Mouse (Mus musculus): ENCODE data around the gene Cgref1. TPM values are rescaled to one million over a fixed set of nuclear protein-coding genes. Genes with fewer than 3 reads are reported as not detected.

The Cgref1 gene
- total and polyA plus RNA-seq, 3 experiments = 0.33 TPM; not detected in 2

DNA sequence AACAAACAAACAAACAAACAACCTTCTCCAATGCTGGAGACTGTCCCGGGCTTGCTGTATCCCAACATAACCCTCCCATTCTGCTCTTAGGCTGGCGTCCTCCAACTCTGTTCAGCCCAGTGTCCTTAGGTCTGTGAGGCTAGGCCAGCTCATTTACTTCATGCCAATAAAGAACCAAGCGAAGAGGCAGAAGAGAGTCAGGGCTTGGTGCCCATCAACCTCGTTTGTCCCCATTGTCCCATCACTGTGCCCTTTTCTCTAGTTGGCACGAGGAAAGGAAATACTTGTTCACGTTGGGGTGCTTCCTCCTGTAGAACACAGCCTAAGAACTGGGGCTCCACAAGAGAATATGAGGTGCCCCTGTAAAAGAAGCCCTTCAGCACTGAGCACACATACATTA, 6.3 kb upstream of the Cgref1 start:
- TF ChIP-seq GATA1 (IDR thresholded peaks at IDR 0.05; ENCODE audit: borderline replicate concordance, low read length) (no peak), TAL1 (conservative IDR thresholded peaks at IDR 0.05; ENCODE audit: low read depth, low read length) (no peak), GATA2 (IDR thresholded peaks at IDR 0.05; ENCODE audit: borderline replicate concordance, low read depth, low read length) (no peak), POLR2AphosphoS5 (IDR thresholded peaks at IDR 0.05; ENCODE audit: insufficient replicate concordance, low read depth, low read length) (no peak), CTCF (IDR thresholded peaks at IDR 0.05; ENCODE audit: low read depth, low read length) (no peak)
- Histone ChIP-seq H3K4me1 (ENCODE audit: insufficient read depth, low read depth, low read length) (peaks cover 38% of the 10 kb centered on the region), H3K27me3 (ENCODE audit: insufficient read depth, low read length) (peaks cover 2% of the 10 kb centered on the region; the same call in 1 of the 2 replicates), H3K9me3 (replicated peaks) (peaks cover 10% of the 10 kb centered on the region), H3K36me3 (replicated peaks) (peaks cover 52% of the 10 kb centered on the region), H3K4me3 (ENCODE audit: low read depth, low read length) (no peak overlapping the region)
- DNase-seq (ENCODE audit: low spot score) (no peak), ATAC-seq (ENCODE audit: extremely low read depth, insufficient number of reproducible peaks, low FRiP score, poor library complexity, severe bottlenecking) (no peak)

DNA sequence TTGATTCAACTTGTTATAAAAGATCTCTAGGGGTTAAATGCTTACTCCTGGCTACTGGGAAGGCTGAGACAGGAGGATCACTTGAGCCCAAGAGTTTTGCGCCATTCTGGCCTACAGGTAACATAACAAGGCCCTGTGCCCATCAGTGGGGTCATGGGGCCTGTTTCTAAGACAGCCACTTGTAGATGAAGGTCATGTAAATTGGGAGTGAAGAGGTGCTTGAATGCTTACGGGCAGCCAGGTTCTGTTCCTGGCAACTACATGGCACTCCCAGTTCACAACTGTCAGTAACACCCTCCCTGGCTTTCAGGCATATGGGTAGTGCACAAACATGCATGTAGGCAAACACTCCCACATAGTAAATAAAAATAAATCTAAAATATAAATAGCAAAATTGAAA, 5.5 kb upstream of the Cgref1 start:
- Histone ChIP-seq H3K9me3 (replicated peaks) (peaks cover 8% of the 10 kb centered on the region), H3K27me3 (ENCODE audit: insufficient read depth, low read length) (peaks cover 5% of the 10 kb centered on the region), H3K36me3 (replicated peaks) (peaks cover 49% of the 10 kb centered on the region), H3K4me3 (ENCODE audit: low read depth, low read length) (no peak overlapping the region), H3K4me1 (ENCODE audit: insufficient read depth, low read depth, low read length) (peaks cover 38% of the 10 kb centered on the region)
- TF ChIP-seq CTCF (IDR thresholded peaks at IDR 0.05; ENCODE audit: low read depth, low read length) = no peak
- TF ChIP-seq TAL1 (conservative IDR thresholded peaks at IDR 0.05; ENCODE audit: low read depth, low read length) = no peak
- TF ChIP-seq POLR2AphosphoS5 (IDR thresholded peaks at IDR 0.05; ENCODE audit: insufficient replicate concordance, low read depth, low read length) = no peak
- no peak for TF ChIP-seq GATA1 (IDR thresholded peaks at IDR 0.05; ENCODE audit: borderline replicate concordance, low read length)
- TF ChIP-seq GATA2 (IDR thresholded peaks at IDR 0.05; ENCODE audit: borderline replicate concordance, low read depth, low read length) = no peak
- no peak for DNase-seq (ENCODE audit: low spot score)
- ATAC-seq (ENCODE audit: extremely low read depth, insufficient number of reproducible peaks, low FRiP score, poor library complexity, severe bottlenecking) = no peak

DNA sequence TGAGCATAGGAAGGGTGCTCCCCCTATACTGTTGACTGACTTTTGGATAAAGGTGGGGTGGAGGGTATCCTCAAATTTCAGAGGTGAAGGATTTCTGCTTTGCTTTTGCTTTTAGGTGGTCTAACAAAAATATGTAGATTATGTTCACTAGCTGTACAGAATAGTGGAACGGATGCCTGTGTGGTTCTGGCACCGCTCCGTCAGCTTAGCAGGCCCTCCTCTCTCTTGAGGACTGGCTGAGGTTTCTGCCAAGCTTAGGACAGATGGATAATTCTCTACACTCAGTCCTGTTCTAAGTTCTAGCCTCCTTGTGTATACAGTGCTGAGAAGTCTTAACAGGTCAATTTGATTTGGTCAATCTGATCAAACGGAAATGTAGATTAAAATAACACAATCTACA, 5.1 kb upstream of the Cgref1 start:
- Histone ChIP-seq H3K9me3 (replicated peaks) (peaks cover 3% of the 10 kb centered on the region), H3K4me3 (ENCODE audit: low read depth, low read length) (peak overlapping the region; percentile 75), H3K4me1 (ENCODE audit: insufficient read depth, low read depth, low read length) (peaks cover 39% of the 10 kb centered on the region), H3K36me3 (replicated peaks) (peaks cover 44% of the 10 kb centered on the region), H3K27me3 (ENCODE audit: insufficient read depth, low read length) (peaks cover 9% of the 10 kb centered on the region)
- DNase-seq (ENCODE audit: low spot score) = no peak
- TF ChIP-seq POLR2AphosphoS5 (IDR thresholded peaks at IDR 0.05; ENCODE audit: insufficient replicate concordance, low read depth, low read length) (no peak), GATA2 (IDR thresholded peaks at IDR 0.05; ENCODE audit: borderline replicate concordance, low read depth, low read length) (no peak), TAL1 (conservative IDR thresholded peaks at IDR 0.05; ENCODE audit: low read depth, low read length) (no peak), GATA1 (IDR thresholded peaks at IDR 0.05; ENCODE audit: borderline replicate concordance, low read length) (no peak), CTCF (IDR thresholded peaks at IDR 0.05; ENCODE audit: low read depth, low read length) (no peak)
- no peak for ATAC-seq (ENCODE audit: extremely low read depth, insufficient number of reproducible peaks, low FRiP score, poor library complexity, severe bottlenecking)

DNA sequence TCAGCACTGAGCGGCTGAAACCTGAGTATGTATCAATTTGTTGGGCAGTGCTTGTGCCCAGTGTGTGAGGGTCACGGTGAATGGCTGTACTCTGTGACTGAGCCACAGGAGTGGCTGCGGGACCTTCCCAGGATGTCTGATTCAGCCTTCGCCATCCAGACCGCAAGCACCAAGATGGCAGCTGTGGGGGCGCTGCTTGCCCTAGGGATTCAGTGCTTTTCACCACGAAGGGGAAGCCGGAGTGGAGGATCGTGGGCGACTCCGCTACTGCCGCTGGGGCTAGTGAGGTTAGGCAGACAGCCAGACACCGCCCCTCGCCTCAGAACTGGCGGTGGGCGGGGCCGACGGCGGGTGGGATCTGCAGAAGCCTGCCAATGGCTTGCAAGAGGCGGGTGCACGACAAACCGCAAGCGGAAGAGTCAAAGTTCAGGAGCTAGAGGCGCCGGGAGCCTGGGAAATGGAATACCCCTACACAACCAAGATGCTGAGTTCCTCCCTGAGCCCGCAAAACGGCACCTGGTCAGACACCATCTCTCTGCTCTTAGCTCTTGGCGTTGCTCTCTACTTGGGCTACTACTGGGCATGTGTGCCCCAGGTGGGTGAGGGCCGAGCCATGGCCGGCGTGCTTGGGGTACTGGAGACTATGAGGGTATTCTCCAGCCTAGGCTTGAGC, 4.4 kb upstream of the Cgref1 start:
- H3K4me1 ChIP-seq (ENCODE audit: insufficient read depth, low read depth, low read length) = peaks cover 40% of the 10 kb centered on the region
- TF ChIP-seq POLR2AphosphoS5 (IDR thresholded peaks at IDR 0.05; ENCODE audit: insufficient replicate concordance, low read depth, low read length) = no peak
- TF ChIP-seq TAL1 (conservative IDR thresholded peaks at IDR 0.05; ENCODE audit: low read depth, low read length) = no peak
- TF ChIP-seq CTCF (IDR thresholded peaks at IDR 0.05; ENCODE audit: low read depth, low read length) = no peak
- no peak for TF ChIP-seq GATA1 (IDR thresholded peaks at IDR 0.05; ENCODE audit: borderline replicate concordance, low read length)
- no peak for TF ChIP-seq GATA2 (IDR thresholded peaks at IDR 0.05; ENCODE audit: borderline replicate concordance, low read depth, low read length)
- H3K4me3 ChIP-seq (ENCODE audit: low read depth, low read length) = peak overlapping the region; percentile 75
- H3K36me3 ChIP-seq (replicated peaks) = peaks cover 38% of the 10 kb centered on the region
- DNase-seq (ENCODE audit: low spot score) (peak; percentile 95), ATAC-seq (ENCODE audit: extremely low read depth, insufficient number of reproducible peaks, low FRiP score, poor library complexity, severe bottlenecking) (peak; percentile 92)
- peaks cover 15% of the 10 kb centered on the region for H3K27me3 ChIP-seq (ENCODE audit: insufficient read depth, low read length)
- no peaks in the 10 kb centered on the region; the same call in 1 of the 2 replicates for H3K9me3 ChIP-seq (replicated peaks)

DNA sequence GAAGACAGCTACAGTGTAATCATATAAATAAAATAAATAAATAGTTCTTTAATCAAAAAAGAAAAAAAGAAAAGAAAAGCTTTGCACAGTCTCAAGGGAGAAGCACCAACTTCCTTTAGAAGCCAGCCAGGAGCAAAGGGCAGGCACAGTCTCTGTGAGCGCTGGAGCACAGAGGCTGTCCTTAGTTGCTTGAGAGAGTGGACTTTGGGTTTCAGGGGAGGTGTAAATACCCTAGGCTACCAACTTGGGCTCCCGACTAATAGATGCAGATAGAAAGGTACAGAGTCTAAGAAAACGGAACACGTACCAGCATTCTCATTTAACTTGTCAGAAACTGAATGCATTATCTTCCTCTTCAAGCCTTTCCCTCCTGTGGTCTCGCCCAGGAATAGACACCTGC, 3.2 kb upstream of the Cgref1 start:
- H3K36me3 ChIP-seq (replicated peaks) = peaks cover 26% of the 10 kb centered on the region
- no peak overlapping the region for H3K4me3 ChIP-seq (ENCODE audit: low read depth, low read length)
- H3K9me3 ChIP-seq (replicated peaks) = no peaks in the 10 kb centered on the region
- no peak for TF ChIP-seq POLR2AphosphoS5 (IDR thresholded peaks at IDR 0.05; ENCODE audit: insufficient replicate concordance, low read depth, low read length)
- TF ChIP-seq GATA2 (IDR thresholded peaks at IDR 0.05; ENCODE audit: borderline replicate concordance, low read depth, low read length) = no peak
- no peak for TF ChIP-seq TAL1 (conservative IDR thresholded peaks at IDR 0.05; ENCODE audit: low read depth, low read length)
- TF ChIP-seq GATA1 (IDR thresholded peaks at IDR 0.05; ENCODE audit: borderline replicate concordance, low read length) = no peak
- TF ChIP-seq CTCF (IDR thresholded peaks at IDR 0.05; ENCODE audit: low read depth, low read length) = no peak
- H3K27me3 ChIP-seq (ENCODE audit: insufficient read depth, low read length) = peaks cover 21% of the 10 kb centered on the region
- ATAC-seq (ENCODE audit: extremely low read depth, insufficient number of reproducible peaks, low FRiP score, poor library complexity, severe bottlenecking) (no peak), DNase-seq (ENCODE audit: low spot score) (no peak)
- H3K4me1 ChIP-seq (ENCODE audit: insufficient read depth, low read depth, low read length) = peaks cover 38% of the 10 kb centered on the region

DNA sequence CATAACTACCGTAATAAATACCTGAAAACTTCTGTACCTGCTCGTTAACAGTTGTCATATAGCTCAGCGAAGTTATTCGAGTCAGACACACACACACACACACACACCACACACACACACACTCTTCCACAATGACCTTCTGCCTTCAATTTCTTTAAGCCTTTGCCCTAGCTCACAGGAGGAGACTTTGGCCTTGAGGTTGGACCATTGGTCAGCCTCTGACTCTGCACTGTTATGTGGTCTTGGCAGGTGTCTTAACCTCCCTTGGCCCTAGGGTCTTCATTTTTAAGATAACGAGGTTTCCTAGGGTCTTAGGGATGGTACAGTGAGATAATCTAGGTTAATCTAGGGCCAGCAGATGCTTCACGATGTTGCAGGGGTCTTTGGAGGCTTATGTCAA, 1.0 kb downstream of the Cgref1 start:
- Histone ChIP-seq H3K27me3 (ENCODE audit: insufficient read depth, low read length) (peaks cover 30% of the 10 kb centered on the region), H3K36me3 (replicated peaks) (no peaks in the 10 kb centered on the region), H3K4me3 (ENCODE audit: low read depth, low read length) (no peak overlapping the region), H3K4me1 (ENCODE audit: insufficient read depth, low read depth, low read length) (peaks cover 14% of the 10 kb centered on the region), H3K9me3 (replicated peaks) (no peaks in the 10 kb centered on the region)
- no peak for ATAC-seq (ENCODE audit: extremely low read depth, insufficient number of reproducible peaks, low FRiP score, poor library complexity, severe bottlenecking)
- DNase-seq (ENCODE audit: low spot score) = no peak
- no peak for TF ChIP-seq CTCF (IDR thresholded peaks at IDR 0.05; ENCODE audit: low read depth, low read length)
- TF ChIP-seq TAL1 (conservative IDR thresholded peaks at IDR 0.05; ENCODE audit: low read depth, low read length) = no peak
- TF ChIP-seq GATA1 (IDR thresholded peaks at IDR 0.05; ENCODE audit: borderline replicate concordance, low read length) = no peak
- no peak for TF ChIP-seq GATA2 (IDR thresholded peaks at IDR 0.05; ENCODE audit: borderline replicate concordance, low read depth, low read length)
- no peak for TF ChIP-seq POLR2AphosphoS5 (IDR thresholded peaks at IDR 0.05; ENCODE audit: insufficient replicate concordance, low read depth, low read length)

Data from G1E (cell line).